Mouse (Mus musculus) ovary, postnatal 10 days (tissue): ENCODE results near the gene Riok2.

Experiments
- DNase-seq: peaks from one replicate; pipeline ENCODE4 v3.0.0; 2022; ENCODE audit warnings: low spot score

Gene Riok2

DNA sequence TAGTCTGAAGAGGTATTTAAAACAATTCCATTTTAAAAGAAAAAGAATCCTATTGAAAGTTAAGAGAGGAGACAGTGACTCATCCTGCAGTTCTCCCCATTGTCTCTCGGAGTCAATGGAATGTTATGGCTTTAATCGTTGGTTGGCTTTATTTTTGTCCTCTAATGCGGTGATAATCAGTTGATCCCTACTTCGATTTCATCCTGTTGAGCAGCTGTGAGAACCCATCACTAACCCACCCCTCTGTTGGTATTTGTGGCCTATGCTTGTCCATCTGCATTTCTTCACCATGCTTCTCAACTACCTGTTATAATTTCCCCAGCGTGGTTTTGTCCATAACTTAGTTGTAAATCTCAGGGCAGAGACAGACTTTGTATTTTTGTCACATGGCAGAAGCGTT lies 34.0 kb downstream of the Riok2 start:
- DNase-seq, result no peak

DNA sequence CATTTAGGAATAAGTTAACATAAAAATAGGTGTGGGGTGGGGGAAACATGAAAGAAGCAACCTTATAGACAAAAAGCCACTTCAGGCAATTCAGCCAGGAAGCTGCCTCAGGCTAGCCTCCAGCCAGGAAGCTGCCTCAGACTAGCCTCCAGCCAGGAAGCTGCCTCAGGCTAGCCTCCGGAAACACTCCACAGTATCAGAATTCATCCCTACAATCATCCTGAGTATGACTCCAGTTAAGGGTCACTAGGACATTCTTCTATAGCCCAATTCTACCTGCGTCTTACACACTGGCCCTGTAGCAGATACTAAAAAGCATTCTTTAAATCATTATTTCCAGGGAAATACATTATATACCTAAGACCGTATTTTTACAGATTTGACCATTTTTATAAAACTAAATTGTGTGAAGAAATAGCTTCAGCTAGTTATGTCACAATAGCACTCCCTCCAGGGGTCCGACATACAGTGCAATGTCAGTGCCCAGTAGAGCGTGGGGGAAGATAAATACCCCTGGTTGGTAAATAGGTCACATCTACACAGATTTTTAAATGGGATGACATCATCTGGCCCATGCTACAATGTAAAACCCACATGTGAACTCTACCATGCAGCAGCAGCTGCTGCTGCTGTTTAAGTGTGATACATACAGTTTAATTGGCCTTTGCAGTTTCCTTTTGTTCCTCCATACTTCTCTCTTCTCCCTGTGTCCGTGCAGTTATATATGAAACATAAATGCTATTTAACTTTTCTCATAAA lies 34.8 kb downstream of the Riok2 start:
- DNase-seq, result no peak

DNA sequence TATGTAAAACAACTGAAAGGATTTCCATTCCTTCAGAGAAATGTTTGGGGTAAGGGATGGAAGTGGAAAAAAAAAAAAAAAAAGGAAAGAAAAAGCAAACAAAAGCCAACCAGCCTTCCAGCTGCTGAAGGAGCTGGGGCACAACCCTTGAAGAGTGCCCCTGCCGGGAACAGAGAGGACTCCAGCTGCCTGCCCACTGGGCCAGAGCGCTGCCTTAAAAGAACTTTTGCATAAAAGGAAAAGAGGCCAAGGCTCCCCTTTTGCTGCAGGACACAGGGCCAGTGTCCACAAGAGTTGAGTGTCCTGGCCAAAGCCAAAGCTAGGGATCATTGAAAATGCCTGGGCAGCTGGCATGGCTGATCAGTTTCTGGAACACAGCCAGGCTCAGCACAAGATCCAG lies 35.5 kb downstream of the Riok2 start:
- no peak for DNase-seq

DNA sequence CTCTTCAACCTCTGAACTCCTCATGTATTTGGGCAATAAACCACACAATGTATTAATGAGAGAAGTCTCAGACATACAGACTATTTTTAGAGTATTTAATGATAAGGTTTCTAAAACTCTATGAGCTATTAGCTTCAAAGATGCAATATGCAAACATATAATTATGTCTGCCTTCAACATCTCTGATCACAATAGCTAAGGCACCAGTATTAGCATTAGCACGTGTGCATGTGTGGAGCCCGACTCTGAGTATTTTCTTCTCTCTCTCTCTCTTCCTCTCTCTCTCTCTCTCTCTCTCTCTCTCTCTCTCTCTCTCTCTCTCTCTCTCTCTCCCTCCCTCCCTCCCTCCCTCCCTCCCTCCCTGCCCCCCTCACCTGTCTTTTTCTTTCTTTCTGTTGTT lies 37.3 kb downstream of the Riok2 start:
- DNase-seq, result no peak

DNA sequence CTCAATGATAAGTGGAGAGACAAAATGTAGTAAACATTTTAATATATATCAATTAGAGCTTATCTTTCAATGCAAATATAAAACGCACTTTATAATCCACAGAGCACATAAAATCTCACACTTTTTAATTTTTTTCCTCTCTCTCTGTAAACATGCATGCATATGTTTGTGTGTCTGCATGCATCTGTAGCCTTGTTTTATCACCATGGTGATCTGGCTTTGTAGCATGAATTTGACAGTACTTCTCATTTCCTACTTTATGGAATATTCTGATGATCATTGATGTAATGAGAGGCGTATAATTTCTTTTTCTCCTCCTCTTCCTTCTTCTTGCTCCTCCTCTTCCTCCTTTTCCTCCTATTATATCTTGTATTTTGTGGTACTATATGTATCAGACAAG lies 38.1 kb downstream of the Riok2 start:
- DNase-seq, result no peak

DNA sequence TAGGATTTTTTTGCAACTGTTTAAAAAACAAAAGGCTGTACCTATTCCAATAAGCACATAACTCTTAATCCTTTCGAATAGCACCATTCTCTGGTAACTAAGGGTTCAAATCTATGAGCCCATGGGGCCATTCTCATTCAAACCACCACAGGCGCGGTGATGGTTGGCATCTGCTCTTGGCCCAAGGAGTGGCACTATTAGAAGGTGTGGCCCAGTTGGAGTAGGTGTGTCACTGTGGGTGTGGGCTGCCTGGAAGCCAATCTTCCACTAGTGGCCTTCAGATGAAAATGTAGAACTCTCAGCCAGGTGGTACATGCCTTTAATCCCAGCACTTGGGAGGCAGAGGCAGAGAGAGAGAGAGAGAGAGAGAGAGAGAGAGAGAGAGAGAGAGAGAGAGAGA lies 40.1 kb downstream of the Riok2 start:
- DNase-seq, result no peak

DNA sequence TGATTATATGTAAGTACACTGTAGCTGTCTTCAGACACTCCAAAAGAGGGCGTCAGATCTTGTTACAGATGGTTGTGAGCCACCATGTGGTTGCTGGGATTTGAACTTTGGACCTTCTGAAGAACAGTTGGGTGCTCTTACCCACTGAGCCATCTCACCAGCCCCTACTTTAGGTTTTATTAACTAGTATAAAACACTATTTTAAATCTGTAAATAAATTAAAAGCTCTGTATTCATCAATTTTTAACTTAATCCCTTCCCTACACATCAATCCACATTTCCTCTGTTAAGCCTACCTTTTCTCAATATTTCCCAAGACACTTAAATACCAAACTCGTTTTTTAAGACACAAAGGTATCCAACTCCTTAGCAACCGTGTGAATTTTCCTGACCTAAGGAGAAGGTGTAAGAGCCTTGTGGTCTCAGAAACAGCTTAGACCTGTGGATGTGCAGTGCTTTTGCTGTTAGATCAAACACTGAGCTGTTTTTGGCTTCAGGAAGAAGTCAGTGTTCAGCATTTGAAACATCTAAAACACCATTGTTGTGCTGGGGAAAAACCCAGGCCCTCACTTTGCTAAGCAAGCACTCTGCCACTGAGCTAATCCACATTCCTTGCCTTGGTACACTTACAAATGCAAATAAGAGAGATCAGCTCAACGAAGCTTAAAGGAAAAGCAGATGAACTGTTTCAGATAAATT lies 50.6 kb downstream of the Riok2 start:
- DNase-seq, result no peak

DNA sequence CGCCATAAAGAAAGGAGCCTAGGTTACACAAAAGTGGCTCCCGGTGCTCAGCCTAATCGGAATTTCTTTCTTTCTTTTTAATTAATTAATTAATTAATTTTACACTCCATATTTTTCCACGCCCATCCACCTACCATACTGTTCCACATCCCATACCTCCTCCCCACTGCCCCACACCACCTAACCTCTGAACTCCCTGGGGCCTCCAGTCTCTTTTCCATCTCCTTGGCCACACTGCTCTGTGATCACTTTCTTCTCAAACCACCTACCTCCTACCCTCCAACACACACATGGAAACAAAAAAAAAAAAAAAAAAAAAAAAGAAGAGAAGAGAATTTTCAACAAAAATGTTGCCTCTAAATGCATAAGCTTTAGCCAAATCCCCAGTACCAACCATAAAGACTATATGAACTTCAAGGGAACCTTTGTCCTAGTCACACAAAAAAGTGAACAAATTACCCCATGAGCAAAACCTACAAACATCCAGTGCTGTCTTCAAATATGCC lies 51.3 kb downstream of the Riok2 start:
- DNase-seq, result no peak

DNA sequence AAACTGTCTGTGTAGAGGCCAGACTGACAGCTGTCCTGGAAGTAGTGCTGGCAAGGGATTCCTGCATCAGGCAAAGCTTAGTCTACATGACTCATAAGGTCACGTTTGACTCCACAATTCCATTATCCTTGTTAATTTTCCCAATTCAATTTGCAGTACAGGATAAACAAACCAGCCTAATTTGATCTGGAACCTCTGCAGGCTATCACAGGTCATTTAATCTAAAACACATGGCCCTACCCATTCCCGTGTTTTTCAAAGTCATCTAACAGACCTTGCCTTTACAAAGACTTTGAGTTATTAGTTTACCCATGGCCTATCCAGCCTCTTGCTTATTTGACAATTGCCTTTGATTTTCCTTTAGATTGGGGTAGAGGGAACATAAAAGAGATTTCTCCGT lies 51.8 kb downstream of the Riok2 start:
- no peak for DNase-seq

DNA sequence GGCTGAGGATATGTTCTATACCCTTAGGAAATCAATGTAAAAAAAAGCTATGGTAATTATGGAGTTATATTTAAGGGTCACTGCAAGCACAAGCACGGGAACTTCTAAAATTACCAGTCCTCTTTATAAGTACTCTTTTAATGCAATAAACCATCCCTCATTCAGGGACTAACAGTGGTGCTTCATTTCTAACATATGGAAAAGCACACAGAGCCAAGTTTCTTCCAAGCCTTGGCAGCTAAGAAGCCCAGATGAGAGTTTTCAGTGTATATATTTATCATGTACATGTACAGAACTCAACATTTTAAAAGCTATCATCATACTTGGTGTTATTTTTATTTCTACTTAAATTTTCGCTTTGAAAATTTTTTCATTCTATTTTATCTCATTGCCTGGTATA lies 54.8 kb downstream of the Riok2 start:
- DNase-seq, result no peak

DNA sequence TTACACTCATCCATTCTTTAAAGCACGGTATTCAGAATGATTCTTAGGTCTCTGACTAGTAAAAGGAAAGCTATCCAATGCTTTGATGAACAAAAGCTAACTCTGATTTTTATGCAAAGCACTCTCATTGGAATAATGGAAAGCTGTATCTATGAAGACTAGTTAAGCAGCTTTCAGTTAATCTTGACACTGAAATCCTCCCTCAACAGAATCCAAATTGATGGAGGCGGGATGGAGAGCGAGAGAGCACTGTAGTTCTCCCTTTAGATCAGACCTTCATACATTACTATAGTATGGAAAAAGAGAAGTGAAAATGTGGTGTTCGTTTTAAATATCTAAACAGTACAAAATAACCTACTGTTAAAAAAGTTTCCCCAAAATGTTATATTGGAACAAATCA lies 59.6 kb downstream of the Riok2 start:
- no peak for DNase-seq

DNA sequence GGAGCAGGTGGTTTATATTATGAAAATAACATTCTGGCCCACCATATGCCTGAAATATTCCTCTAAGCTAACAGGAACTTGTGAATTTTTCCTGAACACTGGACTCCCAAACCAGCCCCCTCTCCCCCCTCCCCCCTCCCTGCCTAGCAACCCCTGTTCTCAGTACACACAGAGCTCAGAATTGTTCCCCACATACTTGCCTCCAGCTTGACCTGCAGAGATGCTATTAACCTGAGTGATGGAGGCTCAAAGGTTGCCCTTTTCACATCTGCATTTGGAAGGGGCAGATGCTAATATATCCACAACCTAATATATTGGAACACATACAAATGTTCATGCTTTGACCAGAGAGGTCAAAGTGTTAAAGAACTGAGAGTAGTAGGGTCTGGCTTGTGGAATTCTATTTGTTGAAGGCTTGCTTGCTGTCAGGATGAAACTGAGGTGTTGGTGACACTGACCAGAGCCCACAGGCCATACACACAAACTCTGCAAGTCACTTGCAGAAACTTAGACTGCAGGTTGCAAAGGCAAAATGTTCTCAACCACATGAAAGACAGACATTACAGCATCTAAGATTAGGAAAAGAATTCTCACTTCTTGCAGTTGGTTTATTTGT lies 64.6 kb downstream of the Riok2 start:
- DNase-seq, result no peak

DNA sequence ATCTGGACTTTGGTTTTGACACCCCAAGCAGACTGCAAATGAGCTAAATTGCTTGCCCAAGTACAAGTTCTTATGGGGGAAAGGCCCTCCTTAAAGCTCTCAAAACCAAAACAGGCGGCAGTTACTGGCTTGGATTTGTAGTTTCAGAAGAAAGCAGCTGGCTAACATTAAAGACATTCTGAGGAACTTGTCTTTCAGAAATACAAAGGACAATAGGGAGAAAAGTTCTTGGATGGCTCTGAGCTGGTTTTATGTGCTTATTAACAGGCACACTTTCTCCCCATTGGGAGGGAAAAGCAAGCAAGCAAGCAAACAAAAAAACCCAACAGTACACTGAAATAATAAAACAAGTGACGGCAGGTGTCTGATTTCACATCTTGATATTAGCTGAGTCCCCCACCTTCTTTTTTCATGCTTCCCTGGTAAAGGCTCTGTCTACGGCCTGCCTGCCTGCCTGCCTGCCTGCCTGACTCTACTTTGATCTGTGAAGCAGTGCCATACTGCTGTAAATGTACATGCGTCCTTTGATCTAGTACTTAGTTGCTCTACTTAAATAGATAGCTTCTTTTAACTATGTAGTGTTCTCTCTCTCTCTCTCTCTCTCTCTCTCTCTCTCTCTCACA lies 67.9 kb downstream of the Riok2 start:
- DNase-seq, result no peak

DNA sequence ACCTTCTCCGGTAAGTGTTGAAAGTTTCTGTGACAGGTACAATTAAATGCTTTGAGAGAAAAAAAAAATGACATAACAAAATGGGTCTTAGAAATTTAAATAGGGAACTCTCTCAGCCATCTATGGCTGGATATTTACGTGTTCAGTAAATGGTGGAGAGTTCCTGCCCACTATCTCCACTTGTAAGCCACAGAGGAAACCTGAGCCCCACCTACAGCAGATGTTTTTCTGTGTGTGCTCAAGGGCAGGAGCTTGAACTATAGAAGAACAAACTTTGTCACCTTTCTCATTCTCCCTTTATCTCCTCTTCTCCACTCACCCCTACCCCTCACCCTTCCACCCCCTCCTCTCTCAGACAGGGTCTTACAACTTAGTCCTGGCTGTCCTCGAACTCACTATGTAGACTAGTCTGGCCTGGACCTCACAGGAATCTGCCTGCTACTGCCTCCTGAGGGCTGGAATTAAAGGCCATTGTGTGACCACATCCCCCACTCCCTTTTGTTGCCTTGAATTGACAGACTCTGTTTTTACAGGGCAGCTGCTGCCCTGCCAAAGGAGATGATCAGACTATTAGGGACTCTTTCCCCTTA lies 70.3 kb downstream of the Riok2 start:
- DNase-seq, result no peak
